Mouse (Mus musculus): ENCODE measurements at regions not wholly inside any gene's neighbourhood (a gene's known extent, or its start where the extent isn't known, plus 50 kb on each side); places are given as distances from the start of the nearest gene placed in this dataset.

GRCm38 (mm10) chr13:111957674-111958273 is 149.0 kb upstream of the Map3k1 start:
- Histone ChIP-seq H3K4me1 (replicated peaks) (peaks cover 15% of the 10 kb centered on the region), H3K36me3 (no peaks in the 10 kb centered on the region), H3K4me3 (no peak overlapping the region), H3K27me3 (replicated peaks) (no peaks in the 10 kb centered on the region), H3K4me2 (no peak overlapping the region), H3K9me3 (replicated peaks) (no peaks in the 10 kb centered on the region), H3K27ac (ENCODE audit: poor library complexity, severe bottlenecking) (no peak overlapping the region), H3K9ac (no peak overlapping the region)
- no peak for ATAC-seq (ENCODE audit: insufficient number of reproducible peaks, low FRiP score)
- 86% methylated on average over 11 of the region's 11 CpGs for WGBS

DNA sequence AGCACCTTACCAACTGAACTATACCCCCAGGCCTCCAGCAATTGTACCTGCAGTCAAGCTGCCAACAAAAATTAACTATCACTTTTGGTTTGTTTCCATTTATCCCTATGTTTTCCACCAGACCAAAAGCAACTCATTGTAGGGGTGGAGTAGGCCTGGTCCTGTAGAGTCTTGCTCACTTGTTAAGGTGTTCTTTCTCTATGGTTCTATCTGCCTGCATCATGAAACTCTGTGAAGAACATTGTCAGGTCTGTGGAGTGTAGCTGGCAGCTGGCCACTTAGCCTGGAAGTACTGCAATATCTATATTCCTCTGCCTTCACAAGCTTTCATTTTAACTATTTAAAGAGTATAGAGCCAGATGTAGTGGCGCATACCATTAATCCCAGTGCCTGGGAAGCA is 149.6 kb upstream of the Map3k1 start:
- H3K4me3 ChIP-seq = no peak overlapping the region
- no peaks in the 10 kb centered on the region for H3K27me3 ChIP-seq (replicated peaks)
- H3K4me1 ChIP-seq (replicated peaks) = peaks cover 15% of the 10 kb centered on the region
- no peaks in the 10 kb centered on the region for H3K36me3 ChIP-seq
- 93% methylated on average over 1 of the region's 1 CpGs for WGBS
- ATAC-seq (ENCODE audit: insufficient number of reproducible peaks, low FRiP score) = no peak
- no peaks in the 10 kb centered on the region for H3K9me3 ChIP-seq (replicated peaks)
- H3K4me2 ChIP-seq = no peak overlapping the region
- no peak overlapping the region for H3K9ac ChIP-seq
- no peak overlapping the region for H3K27ac ChIP-seq (ENCODE audit: poor library complexity, severe bottlenecking)

DNA sequence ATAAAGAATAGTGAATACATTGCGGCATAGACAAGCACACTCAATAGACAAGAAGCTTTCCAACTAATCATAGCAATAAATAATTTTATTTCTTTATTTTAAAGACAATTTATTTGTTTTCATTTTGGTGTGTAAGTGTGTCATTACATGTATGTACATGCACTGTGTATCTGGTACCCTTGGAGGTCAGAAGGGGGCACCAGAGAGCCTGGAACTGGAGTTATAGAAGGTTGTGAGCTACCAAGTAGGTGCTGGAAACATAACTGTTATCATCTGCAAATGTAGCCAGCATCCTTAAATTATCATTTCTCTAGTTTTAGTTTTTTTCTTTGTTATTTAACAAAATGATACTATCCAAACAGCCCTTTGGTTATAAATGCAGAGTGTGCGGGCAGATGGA is 151.2 kb upstream of the Map3k1 start:
- ATAC-seq (ENCODE audit: insufficient number of reproducible peaks, low FRiP score) = no peak
- Histone ChIP-seq H3K27me3 (replicated peaks) (no peaks in the 10 kb centered on the region), H3K27ac (ENCODE audit: poor library complexity, severe bottlenecking) (no peak overlapping the region), H3K4me3 (no peak overlapping the region), H3K9ac (no peak overlapping the region), H3K4me2 (no peak overlapping the region), H3K36me3 (no peaks in the 10 kb centered on the region), H3K9me3 (replicated peaks) (no peaks in the 10 kb centered on the region), H3K4me1 (replicated peaks) (peaks cover 5% of the 10 kb centered on the region)
- 99% methylated on average over 2 of the region's 2 CpGs for WGBS

- no peak for ATAC-seq (ENCODE audit: insufficient number of reproducible peaks, low FRiP score)
These were observed 152.6 kb upstream of the Map3k1 start for GRCm38 (mm10) chr13:111961423-111961822.

DNA sequence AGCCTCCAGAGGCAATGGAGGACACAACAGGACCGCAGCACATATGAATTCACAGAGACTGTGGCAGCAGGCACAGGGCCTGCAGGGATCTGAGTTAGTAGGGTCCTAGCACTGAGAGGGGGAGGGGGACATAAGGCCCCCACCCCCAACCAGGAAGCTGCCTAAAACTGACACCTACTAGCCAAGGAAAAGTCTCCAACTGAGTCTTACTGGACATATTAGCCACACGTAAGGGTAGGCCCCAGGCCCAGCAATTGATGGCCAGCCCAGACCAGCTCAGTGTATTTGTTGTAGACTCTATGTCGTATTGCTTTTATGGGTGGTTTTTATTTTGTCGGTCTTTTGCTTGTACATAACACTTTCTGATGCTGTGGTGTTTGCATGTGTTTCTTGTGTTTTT is 153.4 kb upstream of the Map3k1 start:
- Histone ChIP-seq H3K4me3 (no peak overlapping the region), H3K27ac (ENCODE audit: poor library complexity, severe bottlenecking) (no peak overlapping the region), H3K36me3 (no peaks in the 10 kb centered on the region), H3K9ac (no peak overlapping the region), H3K9me3 (replicated peaks) (no peaks in the 10 kb centered on the region), H3K4me1 (replicated peaks) (peaks cover 8% of the 10 kb centered on the region), H3K27me3 (replicated peaks) (no peaks in the 10 kb centered on the region), H3K4me2 (no peak overlapping the region)
- ATAC-seq (ENCODE audit: insufficient number of reproducible peaks, low FRiP score) = no peak
- WGBS = 88% methylated on average over 4 of the region's 4 CpGs

More at GRCm38 (mm10) chr13:111961423-111961822, 152.6 kb upstream of the Map3k1 start:
- Histone ChIP-seq H3K4me1 (replicated peaks) (peaks cover 5% of the 10 kb centered on the region; the same call in 1 of the 2 replicates), H3K9ac (no peak overlapping the region), H3K27ac (ENCODE audit: poor library complexity, severe bottlenecking) (no peak overlapping the region), H3K9me3 (replicated peaks) (no peaks in the 10 kb centered on the region), H3K4me2 (no peak overlapping the region), H3K4me3 (no peak overlapping the region), H3K36me3 (no peaks in the 10 kb centered on the region), H3K27me3 (replicated peaks) (no peaks in the 10 kb centered on the region)
- 64% methylated on average over 6 of the region's 6 CpGs for WGBS

DNA sequence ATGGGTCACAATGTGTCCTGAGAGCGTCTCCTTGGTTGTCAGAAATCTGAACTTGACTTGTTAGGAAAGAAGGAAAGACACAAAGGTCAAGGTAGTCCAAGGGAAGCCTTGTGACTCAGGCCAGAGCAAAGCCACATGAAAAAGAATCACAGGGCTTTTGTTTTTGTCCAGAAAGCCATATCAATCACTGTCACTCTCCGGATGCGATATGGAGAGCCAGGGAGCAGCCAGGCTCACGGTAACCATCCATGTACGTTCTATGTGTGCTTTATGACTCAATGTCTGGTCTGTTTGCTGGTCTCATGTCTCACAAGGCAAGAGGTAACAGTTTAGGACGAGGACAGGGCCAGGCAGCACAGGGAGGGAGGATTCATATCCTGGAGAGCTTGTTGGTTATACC is 157.3 kb upstream of the Map3k1 start:
- H3K27ac ChIP-seq (ENCODE audit: poor library complexity, severe bottlenecking) = no peak overlapping the region
- 57% methylated on average over 6 of the region's 6 CpGs for WGBS
- no peak for ATAC-seq (ENCODE audit: insufficient number of reproducible peaks, low FRiP score)

DNA sequence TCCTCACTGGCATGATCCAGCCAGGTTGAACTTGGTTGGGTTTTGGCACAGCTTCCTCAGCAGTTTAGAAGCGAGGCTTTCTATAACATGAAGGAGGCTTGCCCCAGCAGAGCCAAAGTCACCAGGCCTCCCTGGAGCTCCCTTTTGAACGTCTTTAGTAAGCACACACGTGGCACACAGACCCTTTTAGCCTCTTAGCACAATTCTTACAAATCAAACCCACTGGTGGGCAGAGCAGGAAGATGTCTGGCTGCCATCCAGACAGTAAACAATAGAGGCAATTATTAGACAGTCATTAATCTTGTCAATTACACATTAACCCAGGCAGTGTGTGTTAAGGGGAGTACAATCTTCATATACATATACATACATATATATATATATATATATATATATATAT is 157.8 kb upstream of the Map3k1 start:
- H3K9ac ChIP-seq = no peak overlapping the region

More for the DNA sequence above, 157.3 kb upstream of the Map3k1 start:
- H3K4me3 ChIP-seq = no peak overlapping the region
- H3K36me3 ChIP-seq = no peaks in the 10 kb centered on the region
- H3K9me3 ChIP-seq (replicated peaks) = no peaks in the 10 kb centered on the region
- no peak overlapping the region for H3K4me2 ChIP-seq
- no peaks in the 10 kb centered on the region for H3K27me3 ChIP-seq (replicated peaks)
- peaks cover 20% of the 10 kb centered on the region for H3K4me1 ChIP-seq (replicated peaks)
- H3K9ac ChIP-seq = no peak overlapping the region

DNA sequence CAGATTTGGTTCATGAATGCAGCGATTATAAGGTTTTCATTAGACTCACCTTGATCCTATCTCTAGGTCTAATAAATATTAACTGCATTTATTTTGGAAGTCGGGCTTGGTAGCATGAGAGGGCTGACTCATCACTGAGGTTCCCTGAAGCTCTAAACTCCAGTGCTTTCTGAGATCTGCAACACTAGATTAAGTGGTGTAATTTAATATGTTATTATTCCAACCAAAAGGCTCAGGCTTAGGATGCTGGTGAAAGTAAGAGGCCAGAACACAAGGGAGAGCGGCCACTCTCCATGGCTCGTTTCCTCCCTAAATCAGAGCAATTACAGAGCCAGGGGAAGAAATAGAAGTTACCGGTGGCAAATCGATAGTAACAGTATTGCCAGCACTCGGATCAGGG is 159.4 kb upstream of the Map3k1 start:
- ATAC-seq (ENCODE audit: insufficient number of reproducible peaks, low FRiP score) = no peak
- 76% methylated on average over 7 of the region's 7 CpGs for WGBS
- Histone ChIP-seq H3K27me3 (replicated peaks) (no peaks in the 10 kb centered on the region), H3K36me3 (no peaks in the 10 kb centered on the region), H3K27ac (ENCODE audit: poor library complexity, severe bottlenecking) (no peak overlapping the region), H3K4me1 (replicated peaks) (peaks cover 20% of the 10 kb centered on the region), H3K4me3 (no peak overlapping the region), H3K9me3 (replicated peaks) (no peaks in the 10 kb centered on the region), H3K9ac (no peak overlapping the region), H3K4me2 (no peak overlapping the region)

More for the DNA sequence above, 157.8 kb upstream of the Map3k1 start:
- Histone ChIP-seq H3K4me2 (no peak overlapping the region), H3K4me3 (no peak overlapping the region), H3K27me3 (replicated peaks) (no peaks in the 10 kb centered on the region), H3K9me3 (replicated peaks) (no peaks in the 10 kb centered on the region), H3K4me1 (replicated peaks) (peaks cover 20% of the 10 kb centered on the region), H3K27ac (ENCODE audit: poor library complexity, severe bottlenecking) (no peak overlapping the region), H3K36me3 (no peaks in the 10 kb centered on the region)
- 57% methylated on average over 3 of the region's 3 CpGs for WGBS
- ATAC-seq (ENCODE audit: insufficient number of reproducible peaks, low FRiP score) = no peak

- Histone ChIP-seq H3K4me3 (no peak overlapping the region), H3K4me1 (replicated peaks) (peaks cover 13% of the 10 kb centered on the region), H3K27me3 (replicated peaks) (no peaks in the 10 kb centered on the region), H3K9me3 (replicated peaks) (no peaks in the 10 kb centered on the region), H3K36me3 (no peaks in the 10 kb centered on the region), H3K9ac (no peak overlapping the region), H3K27ac (ENCODE audit: poor library complexity, severe bottlenecking) (no peak overlapping the region), H3K4me2 (no peak overlapping the region)
- no peak for ATAC-seq (ENCODE audit: insufficient number of reproducible peaks, low FRiP score)
- WGBS = 61% methylated on average over 4 of the region's 4 CpGs
These were observed 165.5 kb upstream of the Map3k1 start for GRCm38 (mm10) chr13:111974282-111974681.

DNA sequence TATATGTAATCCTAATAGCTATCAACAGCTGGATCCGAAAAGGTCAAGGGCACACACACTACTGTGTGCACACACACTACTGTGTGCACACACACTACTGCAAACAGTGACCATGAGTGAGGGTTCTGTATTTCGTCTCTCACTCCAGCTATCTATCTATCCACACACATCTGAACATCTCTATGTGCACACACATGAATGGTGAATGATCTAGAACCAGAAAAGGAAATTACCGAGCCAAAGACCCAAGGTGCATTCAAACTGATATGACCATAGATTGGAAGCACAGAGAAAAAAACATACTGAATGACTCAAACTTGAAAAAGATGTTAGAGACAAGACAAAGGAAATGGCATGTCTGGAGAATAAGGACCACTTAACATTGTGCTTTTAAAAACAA is 166.8 kb upstream of the Map3k1 start:
- Histone ChIP-seq H3K27ac (ENCODE audit: poor library complexity, severe bottlenecking) (no peak overlapping the region), H3K9ac (no peak overlapping the region), H3K4me1 (replicated peaks) (peaks cover 20% of the 10 kb centered on the region), H3K4me2 (no peak overlapping the region), H3K36me3 (no peaks in the 10 kb centered on the region), H3K9me3 (replicated peaks) (no peaks in the 10 kb centered on the region), H3K27me3 (replicated peaks) (no peaks in the 10 kb centered on the region), H3K4me3 (no peak overlapping the region)
- no peak for ATAC-seq (ENCODE audit: insufficient number of reproducible peaks, low FRiP score)
- 67% methylated on average over 3 of the region's 3 CpGs for WGBS

GRCm38 (mm10) chr13:111977769-111978674 is 169.2 kb upstream of the Map3k1 start:
- 83% methylated on average over 31 of the region's 31 CpGs for WGBS
- no peak for ATAC-seq (ENCODE audit: insufficient number of reproducible peaks, low FRiP score)

More at GRCm38 (mm10) chr13:111977769-111978674, 169.2 kb upstream of the Map3k1 start:
- H3K4me2 ChIP-seq = no peak overlapping the region
- H3K4me3 ChIP-seq = no peak overlapping the region
- H3K36me3 ChIP-seq = no peaks in the 10 kb centered on the region
- no peaks in the 10 kb centered on the region for H3K27me3 ChIP-seq (replicated peaks)
- H3K27ac ChIP-seq (ENCODE audit: poor library complexity, severe bottlenecking) = no peak overlapping the region
- no peak overlapping the region for H3K9ac ChIP-seq
- peaks cover 24% of the 10 kb centered on the region for H3K4me1 ChIP-seq (replicated peaks)
- no peaks in the 10 kb centered on the region for H3K9me3 ChIP-seq (replicated peaks)
